Comparison of ENCODE assay signal across 2 mouse cellular contexts in the genomic region with DNA sequence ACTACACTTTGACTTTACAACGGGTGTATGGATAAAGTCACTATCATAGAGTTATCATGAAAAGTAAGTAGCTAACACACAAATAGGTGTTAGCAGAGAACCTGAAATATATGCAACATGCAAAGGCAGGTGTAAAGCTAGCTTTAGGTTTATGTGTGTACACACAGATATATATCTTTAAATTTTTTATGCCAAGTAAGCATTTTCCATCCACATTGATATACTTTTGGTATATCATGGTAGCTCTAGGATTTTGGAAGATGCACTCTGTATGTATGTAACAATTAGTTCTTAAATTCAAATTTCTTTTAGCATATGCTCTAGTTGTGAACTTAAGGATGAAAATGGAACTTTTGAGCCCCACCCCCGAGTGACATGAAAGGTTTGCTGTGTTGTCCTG.
A peak's percentile ranks its signal among the peaks of the same experiment; 100 is the strongest.
TF ChIP-seq lines count a peak whose summit lies in the region.

No protein-coding gene starts in this region.

TF ChIP-seq in CH12.LX, 34 proteins besides CTCF, POLR2A, EP300 and RAD21:
- no peak for TF ChIP-seq ELF1 (IDR thresholded peaks at IDR 0.05; ENCODE audit: low read depth, low read length)
- TF ChIP-seq MAFK (IDR thresholded peaks at IDR 0.05; ENCODE audit: insufficient replicate concordance, low read length) = peak; percentile 80

TF ChIP-seq in MEL, 35 proteins besides CTCF, POLR2A, EP300 and RAD21:
- TF ChIP-seq TAL1 (IDR thresholded peaks at IDR 0.05; ENCODE audit: low read length) (no peak), POLR2AphosphoS2 (IDR thresholded peaks at IDR 0.05; ENCODE audit: low read length) (no peak), ELF1 (IDR thresholded peaks at IDR 0.05; ENCODE audit: low read depth, low read length) (no peak), MXI1 (IDR thresholded peaks at IDR 0.05; ENCODE audit: low read depth, low read length) (no peak), SMC3 (IDR thresholded peaks at IDR 0.05; ENCODE audit: low read depth, low read length) (no peak), MAFK (IDR thresholded peaks at IDR 0.05; ENCODE audit: borderline replicate concordance, low read depth, low read length) (peak; percentile 80), USF2 (IDR thresholded peaks at IDR 0.05; ENCODE audit: borderline replicate concordance in 1 of 2, insufficient read depth in 1 of 2, low read depth in 1 of 2, low read length in 2 of 2) (no peak)
